Mouse (Mus musculus) embryonic facial prominence, embryonic 15.5 days (tissue): Measurements from ENCODE around the gene Vps53. TPM values are rescaled to one million over a fixed set of nuclear protein-coding genes. Genes with fewer than 3 reads are reported as not detected.
A peak's percentile ranks its signal among the peaks of the same experiment; 100 is the strongest.

Source experiments
- ATAC-seq: fragments of 200-750 bp; cut with Nextera tagmentation; 2 replicates; pipeline ENCODE4 v1.8.0; 2017; ENCODE audit warnings: low read depth, moderate TSS enrichment; ENCODE audit not compliant: insufficient number of reproducible peaks, low FRiP score, low TSS enrichment
- H3K27ac ChIP-seq: fragments of 300-500 bp; sonication (generic); replicated peaks from 2 replicates; pipeline ENCODE4 v1.5.1; 2015; ENCODE audit warnings: mild to moderate bottlenecking, inconsistent platforms
- H3K27me3 ChIP-seq: fragments of 300-500 bp; sonication (generic); 2 replicates; pipeline ENCODE4 v1.6.1; 2015; ENCODE audit warnings: inconsistent platforms
- H3K36me3 ChIP-seq: fragments of 300-500 bp; sonication (generic); 2 replicates; pipeline ENCODE4 v1.6.1; 2015; ENCODE audit warnings: mild to moderate bottlenecking, inconsistent platforms
- H3K4me1 ChIP-seq: fragments of 300-500 bp; sonication (generic); 2 replicates; pipeline ENCODE4 v1.6.1; 2015; ENCODE audit warnings: inconsistent platforms
- H3K4me2 ChIP-seq: fragments of 300-500 bp; sonication (generic); replicated peaks from 2 replicates; pipeline ENCODE4 v1.6.1; 2015; ENCODE audit warnings: mild to moderate bottlenecking, inconsistent platforms
- H3K4me3 ChIP-seq: fragments of 300-500 bp; sonication (generic); replicated peaks from 2 replicates; pipeline ENCODE4 v1.5.1; 2015; ENCODE audit warnings: mild to moderate bottlenecking, inconsistent platforms
- H3K9ac ChIP-seq: fragments of 300-500 bp; sonication (generic); 2 replicates; pipeline ENCODE4 v1.6.1; 2015; ENCODE audit warnings: inconsistent platforms
- H3K9me3 ChIP-seq: fragments of 300-500 bp; sonication (generic); replicated peaks from 2 replicates; pipeline ENCODE4 v1.6.1; 2016; ENCODE audit warnings: inconsistent platforms
- WGBS: fragments of 180-500 bp; shearing (Covaris S2); methylation state at CpG from one replicate; pipeline ENCODE4 v1.1.7; 2015; 5-methylcytosine and 5-hydroxymethylcytosine counted together
- polyA plus RNA-seq: library from polyadenylated mRNA; unstranded; fragments of >200 nt; fragmentation: Nextera tagmentation; extraction: Ambion mirVana; gene quantifications from 2 replicates; pipeline ENCODE4 v1.2.1, GENCODE M21; 2015

The Vps53 gene
- polyA plus RNA-seq, 1 experiment from 2014 or later: 40.3 TPM

DNA sequence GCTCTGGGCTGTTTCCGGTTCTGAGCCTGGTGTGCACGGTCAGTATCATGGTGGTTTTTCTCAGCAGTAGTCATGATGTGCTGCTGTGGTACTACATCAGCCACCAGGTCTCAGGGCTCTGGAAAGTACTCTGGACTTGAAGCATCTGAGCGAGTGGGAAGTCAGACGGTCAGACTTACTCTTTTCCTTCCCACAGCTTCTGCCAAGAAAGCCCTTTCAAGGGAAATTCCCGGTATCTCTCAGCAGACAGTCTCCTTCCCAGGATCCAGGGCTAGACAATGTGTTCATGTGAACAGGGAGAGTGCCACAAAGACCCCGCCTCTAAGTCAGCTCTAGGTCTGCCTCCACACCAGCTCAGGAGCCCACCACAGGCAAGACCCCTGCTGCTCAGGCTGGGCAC, 134.1 kb downstream of the Vps53 start:
- H3K27ac ChIP-seq: no peak overlapping the region

DNA sequence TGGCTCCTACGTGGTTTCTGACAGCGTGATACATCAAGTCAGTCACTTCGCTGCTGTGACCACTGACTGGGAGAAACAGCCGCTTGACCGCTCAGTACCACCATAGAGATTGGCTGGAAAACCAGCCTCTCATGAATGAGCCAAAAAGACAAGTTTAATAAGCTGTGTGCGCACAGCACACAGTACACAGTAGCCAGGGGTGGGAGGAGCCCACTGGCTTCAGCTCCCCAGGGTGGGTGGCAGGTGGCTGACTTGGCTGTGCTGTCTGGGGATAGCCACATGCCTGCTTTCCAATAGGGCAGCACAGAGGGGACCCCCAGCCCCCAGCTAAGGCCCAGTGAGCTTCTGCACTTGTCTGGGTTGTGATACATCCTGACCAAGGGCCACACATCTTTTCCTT, 135.0 kb downstream of the Vps53 start:
- 0 out of 2 replicates have a peak, but pooled peaks cover 4% of the 10 kb centered on the region for H3K27me3 ChIP-seq
- H3K27ac ChIP-seq: no peak overlapping the region
- peaks cover 42% of the 10 kb centered on the region for H3K4me1 ChIP-seq
- H3K9me3 ChIP-seq: no peaks in the 10 kb centered on the region
- ATAC-seq: peak; percentile 44; the same call in 1 of the 2 replicates
- WGBS: 80% methylated on average over 6 of the region's 6 CpGs
- H3K36me3 ChIP-seq: peaks cover 22% of the 10 kb centered on the region; the same call in 1 of the 2 replicates
- no peak overlapping the region for H3K4me2 ChIP-seq
- H3K9ac ChIP-seq: no peak overlapping the region
- no peak overlapping the region for H3K4me3 ChIP-seq

More for the DNA sequence above, 134.1 kb downstream of the Vps53 start:
- 0 out of 2 replicates have a peak, but pooled peaks cover 4% of the 10 kb centered on the region for H3K27me3 ChIP-seq
- no peak overlapping the region for H3K9ac ChIP-seq
- ATAC-seq: no peak
- peaks cover 22% of the 10 kb centered on the region; the same call in 1 of the 2 replicates for H3K36me3 ChIP-seq
- WGBS: 82% methylated on average over 6 of the region's 6 CpGs
- H3K4me2 ChIP-seq: no peak overlapping the region
- H3K9me3 ChIP-seq: no peaks in the 10 kb centered on the region
- peaks cover 42% of the 10 kb centered on the region for H3K4me1 ChIP-seq
- H3K4me3 ChIP-seq: no peak overlapping the region

DNA sequence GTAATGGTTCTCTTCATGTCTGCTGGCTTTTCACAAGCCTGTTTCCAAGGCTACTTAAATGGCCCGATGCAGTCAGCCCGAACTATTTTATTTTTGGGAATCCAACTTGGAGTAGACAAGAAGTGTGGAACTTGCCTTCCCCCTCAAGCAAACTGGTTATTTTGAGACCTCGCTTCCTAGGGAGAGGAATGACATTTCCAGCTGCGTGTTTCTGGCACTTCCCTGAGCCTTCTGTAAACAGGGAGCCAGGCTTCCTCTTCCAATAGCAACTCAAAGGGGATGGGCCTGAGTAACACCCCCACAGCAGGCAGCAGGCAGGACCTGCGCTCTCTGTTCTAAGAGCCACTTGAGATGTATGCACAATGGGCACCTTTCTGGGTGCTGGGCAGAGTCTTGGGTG, 136.6 kb downstream of the Vps53 start:
- H3K9ac ChIP-seq: no peak overlapping the region
- H3K36me3 ChIP-seq: peaks cover 22% of the 10 kb centered on the region; the same call in 1 of the 2 replicates
- H3K4me3 ChIP-seq: no peak overlapping the region
- peak overlapping the region; percentile 72 for H3K27ac ChIP-seq
- peak; percentile 45; the same call in 1 of the 2 replicates for ATAC-seq
- WGBS: 16% methylated on average over 5 of the region's 5 CpGs
- H3K9me3 ChIP-seq: no peaks in the 10 kb centered on the region
- 0 out of 2 replicates have a peak, but pooled peaks cover 4% of the 10 kb centered on the region for H3K27me3 ChIP-seq
- peaks cover 42% of the 10 kb centered on the region for H3K4me1 ChIP-seq
- H3K4me2 ChIP-seq: no peak overlapping the region

- 34% methylated on average over 10 of the region's 10 CpGs for WGBS
- no peak for ATAC-seq
- H3K4me1 ChIP-seq: peaks cover 42% of the 10 kb centered on the region
Measured at GRCm38 (mm10) chr11:76042041-76042638, 137.3 kb downstream of the Vps53 start.

GRCm38 (mm10) chr11:76040761-76041376, 138.6 kb downstream of the Vps53 start:
- 38% methylated on average over 4 of the region's 4 CpGs for WGBS
- no peak overlapping the region for H3K27ac ChIP-seq
- no peak for ATAC-seq

More at GRCm38 (mm10) chr11:76042041-76042638, 137.3 kb downstream of the Vps53 start:
- no peak overlapping the region for H3K4me3 ChIP-seq
- H3K36me3 ChIP-seq: peaks cover 22% of the 10 kb centered on the region; the same call in 1 of the 2 replicates
- H3K9me3 ChIP-seq: no peaks in the 10 kb centered on the region
- no peak overlapping the region for H3K4me2 ChIP-seq
- H3K27ac ChIP-seq: peak overlapping the region; percentile 72
- H3K9ac ChIP-seq: no peak overlapping the region
- H3K27me3 ChIP-seq: 0 out of 2 replicates have a peak, but pooled peaks cover 4% of the 10 kb centered on the region

GRCm38 (mm10) chr11:76040106-76040505, 139.3 kb downstream of the Vps53 start:
- H3K9ac ChIP-seq: no peak overlapping the region
- WGBS: 76% methylated on average over 8 of the region's 8 CpGs
- H3K9me3 ChIP-seq: no peaks in the 10 kb centered on the region
- 0 out of 2 replicates have a peak, but pooled peaks cover 4% of the 10 kb centered on the region for H3K27me3 ChIP-seq
- peaks cover 42% of the 10 kb centered on the region for H3K4me1 ChIP-seq
- ATAC-seq: no peak
- H3K4me2 ChIP-seq: no peak overlapping the region
- H3K36me3 ChIP-seq: 0 out of 2 replicates have a peak, but pooled peaks cover 3% of the 10 kb centered on the region
- H3K27ac ChIP-seq: no peak overlapping the region
- no peak overlapping the region for H3K4me3 ChIP-seq

More at GRCm38 (mm10) chr11:76040761-76041376, 138.6 kb downstream of the Vps53 start:
- H3K4me3 ChIP-seq: no peak overlapping the region
- no peak overlapping the region for H3K9ac ChIP-seq
- peaks cover 42% of the 10 kb centered on the region for H3K4me1 ChIP-seq
- H3K27me3 ChIP-seq: 0 out of 2 replicates have a peak, but pooled peaks cover 4% of the 10 kb centered on the region
- H3K9me3 ChIP-seq: no peaks in the 10 kb centered on the region
- H3K4me2 ChIP-seq: no peak overlapping the region
- H3K36me3 ChIP-seq: peaks cover 9% of the 10 kb centered on the region; the same call in 1 of the 2 replicates

DNA sequence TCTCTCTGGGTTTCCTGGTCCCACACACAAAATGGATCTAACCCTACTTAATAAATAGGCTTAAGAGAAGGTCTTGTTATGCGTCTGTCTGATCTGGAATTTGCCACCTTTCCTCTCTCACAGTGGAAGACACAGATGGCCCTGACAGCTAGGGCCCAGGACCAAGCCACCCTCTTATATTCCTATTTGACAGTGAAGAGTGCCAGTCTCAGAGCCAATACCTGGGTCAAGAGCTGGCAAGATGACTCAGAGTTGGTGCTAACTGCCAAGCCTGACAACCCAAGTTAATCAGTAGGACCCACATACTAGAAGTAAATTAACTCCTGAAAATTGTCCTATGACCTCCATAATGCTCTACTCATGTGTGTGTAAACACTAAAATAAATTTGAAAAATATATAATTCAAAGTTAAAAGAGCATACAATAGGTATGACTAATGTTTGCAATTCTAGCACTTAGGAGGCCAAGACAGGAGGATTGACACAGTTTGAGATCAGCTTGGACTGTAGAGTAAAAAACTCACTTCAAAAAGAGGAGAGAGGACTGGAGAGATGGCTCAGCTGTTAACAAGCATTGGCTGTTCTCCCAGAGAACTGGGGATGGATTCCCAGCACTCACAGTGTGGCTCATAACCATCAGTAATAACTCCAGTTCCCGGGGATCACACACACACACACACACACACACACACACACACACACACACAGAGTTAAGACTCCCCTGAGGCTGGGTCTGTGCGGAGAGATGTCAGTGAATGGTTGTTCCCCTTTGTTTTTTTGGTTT, 140.0 kb downstream of the Vps53 start:
- Histone ChIP-seq H3K4me3 (no peak overlapping the region), H3K9ac (no peak overlapping the region), H3K4me1 (peaks cover 38% of the 10 kb centered on the region), H3K36me3 (no peaks in the 10 kb centered on the region), H3K4me2 (no peak overlapping the region), H3K27me3 (0 out of 2 replicates have a peak, but pooled peaks cover 2% of the 10 kb centered on the region), H3K27ac (no peak overlapping the region), H3K9me3 (no peaks in the 10 kb centered on the region)
- ATAC-seq: no peak
- WGBS: 80% methylated on average over 3 of the region's 3 CpGs

DNA sequence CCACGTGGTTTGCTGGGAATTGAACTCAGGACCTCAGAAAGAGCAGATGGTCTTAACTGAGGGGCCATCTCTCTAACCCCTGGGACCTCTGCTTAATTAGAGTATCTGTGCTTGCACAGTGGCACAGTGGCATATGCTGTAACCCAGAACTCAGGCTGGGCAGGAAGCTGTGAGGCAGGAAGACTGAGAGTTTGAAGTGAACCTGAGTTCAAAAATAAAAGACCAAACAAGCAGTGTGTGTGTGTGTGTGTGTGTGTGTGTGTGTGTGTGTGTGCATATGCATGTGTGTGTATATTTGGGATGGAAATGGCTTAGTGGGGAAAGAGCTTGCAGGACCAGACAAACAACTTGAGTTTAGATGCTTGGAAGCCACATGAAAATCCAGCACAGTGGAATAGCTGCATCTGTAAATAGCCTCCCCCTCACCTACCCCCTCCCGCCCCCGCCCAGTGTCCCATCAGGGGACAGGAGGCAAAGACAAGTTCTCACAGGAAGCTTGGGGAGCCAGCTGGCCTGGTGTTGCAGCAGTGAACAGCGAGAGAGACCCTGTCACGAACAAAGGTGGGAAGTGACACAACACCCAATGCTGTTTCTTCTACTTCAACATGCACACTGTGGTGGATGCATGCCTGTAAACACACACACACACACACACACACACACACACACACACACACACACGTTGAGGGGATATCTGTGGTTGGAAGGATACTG, 141.7 kb downstream of the Vps53 start:
- Histone ChIP-seq H3K9ac (no peak overlapping the region), H3K4me2 (no peak overlapping the region), H3K27me3 (no peaks in the 10 kb centered on the region), H3K9me3 (no peaks in the 10 kb centered on the region), H3K4me3 (no peak overlapping the region), H3K36me3 (no peaks in the 10 kb centered on the region), H3K4me1 (peaks cover 23% of the 10 kb centered on the region), H3K27ac (no peak overlapping the region)
- no peak; the same call in 1 of the 2 replicates for ATAC-seq
- 53% methylated on average over 6 of the region's 6 CpGs for WGBS

DNA sequence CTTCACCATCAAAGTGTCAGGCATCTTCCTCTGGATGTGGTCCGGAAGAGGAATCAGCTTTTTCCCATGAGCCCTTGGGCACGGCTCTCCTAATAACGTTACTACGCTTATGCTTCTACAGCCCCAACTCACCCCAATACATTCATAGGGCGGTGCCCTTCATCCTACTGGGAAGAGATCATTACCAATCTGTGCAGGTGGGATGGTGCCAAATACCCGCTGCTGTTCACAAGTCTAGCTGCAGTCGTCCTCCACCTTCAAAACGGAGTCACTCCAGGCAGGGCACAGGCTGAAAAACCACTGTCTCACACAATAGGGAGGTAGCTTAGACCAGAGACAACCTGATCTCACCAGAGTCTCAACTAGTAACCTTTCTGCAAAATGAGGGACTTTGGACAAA, 144.3 kb downstream of the Vps53 start:
- ATAC-seq: no peak
- no peak overlapping the region for H3K9ac ChIP-seq
- 70% methylated on average over 8 of the region's 8 CpGs for WGBS

GRCm38 (mm10) chr11:76033836-76034235, 145.6 kb downstream of the Vps53 start:
- Histone ChIP-seq H3K4me3 (no peak overlapping the region), H3K9ac (no peak overlapping the region), H3K27ac (no peak overlapping the region), H3K4me2 (no peak overlapping the region), H3K4me1 (peaks cover 8% of the 10 kb centered on the region; the same call in 1 of the 2 replicates), H3K36me3 (no peaks in the 10 kb centered on the region), H3K27me3 (no peaks in the 10 kb centered on the region), H3K9me3 (no peaks in the 10 kb centered on the region)
- ATAC-seq: no peak
- WGBS: 71% methylated on average over 4 of the region's 4 CpGs

More for the DNA sequence above, 144.3 kb downstream of the Vps53 start:
- Histone ChIP-seq H3K4me1 (no peaks in the 10 kb centered on the region; the same call in 1 of the 2 replicates), H3K9me3 (no peaks in the 10 kb centered on the region), H3K27me3 (no peaks in the 10 kb centered on the region), H3K36me3 (no peaks in the 10 kb centered on the region), H3K4me2 (no peak overlapping the region), H3K27ac (no peak overlapping the region), H3K4me3 (no peak overlapping the region)
